Mouse (Mus musculus) A20 (cell line): ENCODE results near the gene Pgbd5.

Experiments
- DNase-seq: peaks from one replicate; pipeline ENCODE4 v3.0.0-alpha.2; 2011; ENCODE audit warnings: low read depth, low spot score

Pgbd5 gene

DNA sequence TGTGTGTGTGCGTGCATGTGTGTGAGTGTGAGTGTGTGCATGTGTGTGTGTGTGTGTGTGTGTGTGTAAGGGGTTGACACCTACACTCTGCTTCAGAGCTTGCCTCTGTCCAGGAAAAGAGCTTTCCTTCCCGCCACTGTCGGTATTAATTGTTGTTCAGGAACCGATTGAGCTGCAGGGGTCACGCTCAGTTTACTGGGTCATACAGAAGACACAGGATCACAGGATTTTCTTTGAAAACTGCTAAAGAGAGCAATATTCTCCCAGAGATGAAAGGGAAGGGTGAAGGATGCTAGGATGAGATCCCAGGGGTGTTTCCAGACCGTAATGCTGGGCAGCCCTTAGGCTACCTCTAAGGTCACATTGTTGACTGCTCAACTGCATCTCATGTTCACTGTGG lies at the start of gene Pgbd5:
TSS of gene Pgbd5 (minus strand) at position 101 of the 400 bp plus-strand sequence.
- no peak for DNase-seq

DNA sequence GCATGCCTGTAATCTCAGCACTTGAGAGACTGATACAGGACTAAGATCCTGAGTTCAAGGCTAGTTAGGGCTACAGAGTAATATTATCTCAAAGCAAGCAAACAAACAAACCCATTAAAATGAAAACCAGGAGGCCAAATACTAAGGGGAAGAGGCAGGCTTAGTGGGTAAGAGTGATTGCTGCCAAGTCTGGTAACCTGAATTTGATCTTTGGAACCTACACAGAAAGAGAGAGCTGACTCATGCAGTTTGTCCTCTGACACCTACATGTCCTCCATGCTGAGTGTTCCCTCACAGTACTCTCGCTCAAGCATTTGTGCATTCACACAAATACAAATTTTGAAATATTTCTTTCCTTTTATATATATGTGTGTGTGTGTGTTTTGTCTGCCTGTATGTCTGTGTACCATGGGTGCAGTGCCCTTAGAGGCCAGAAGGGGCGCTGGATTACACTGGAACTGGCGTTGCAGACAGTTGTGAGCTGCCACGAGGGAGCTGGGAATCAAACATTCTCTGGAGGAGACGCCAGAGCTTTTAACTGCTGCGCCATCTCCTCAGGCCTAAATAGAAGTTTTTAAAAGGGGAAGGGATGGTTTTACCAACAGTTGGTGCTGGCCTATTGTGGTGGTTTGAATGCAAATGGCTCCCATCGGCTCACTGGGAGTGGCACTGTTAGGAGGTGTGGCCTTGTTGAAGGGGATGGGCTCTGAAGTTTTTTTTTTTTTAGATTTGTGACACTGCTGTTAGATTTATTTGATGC lies 44.1 kb upstream of the Pgbd5 start:
- DNase-seq, result peak; percentile 9

DNA sequence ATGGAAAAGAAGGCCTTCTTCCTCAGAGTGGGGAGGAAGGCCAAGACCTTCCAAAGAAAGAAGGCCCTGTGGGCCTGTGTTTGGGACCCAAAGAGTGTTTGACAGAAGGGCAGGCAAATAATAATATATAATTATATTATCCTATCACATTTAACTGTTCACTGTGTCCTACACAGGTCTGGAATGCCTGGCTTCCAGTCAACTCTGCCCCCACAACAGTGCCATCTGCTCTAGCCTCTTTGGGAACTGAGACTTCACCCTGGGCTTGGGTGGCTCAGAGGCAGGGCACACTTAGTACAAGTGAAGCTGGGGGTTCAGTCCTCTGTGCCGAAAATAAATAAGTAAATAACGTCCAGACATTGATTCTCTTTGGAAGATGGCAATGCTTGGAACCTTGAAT lies 43.3 kb upstream of the Pgbd5 start:
- DNase-seq, result no peak

DNA sequence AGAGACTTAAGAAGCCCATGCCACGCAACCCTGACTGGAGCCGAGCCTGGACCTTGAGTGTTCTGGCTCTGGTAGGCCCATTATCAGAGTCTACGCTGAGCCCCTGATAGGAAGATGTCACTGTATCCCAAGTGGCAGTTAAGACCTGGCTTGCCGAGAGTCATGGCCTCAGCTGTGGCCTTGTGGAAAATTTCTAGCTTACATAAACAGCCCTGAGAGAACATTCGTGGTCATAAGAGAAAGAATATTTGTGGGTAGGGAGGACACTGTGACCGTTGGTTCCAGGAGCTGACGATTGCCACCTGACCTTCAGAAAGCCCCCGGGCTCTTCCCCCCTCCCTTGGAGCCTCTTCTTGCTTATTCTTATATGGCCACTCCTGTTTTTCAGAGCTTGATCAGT lies 40.9 kb upstream of the Pgbd5 start:
- DNase-seq, result no peak

DNA sequence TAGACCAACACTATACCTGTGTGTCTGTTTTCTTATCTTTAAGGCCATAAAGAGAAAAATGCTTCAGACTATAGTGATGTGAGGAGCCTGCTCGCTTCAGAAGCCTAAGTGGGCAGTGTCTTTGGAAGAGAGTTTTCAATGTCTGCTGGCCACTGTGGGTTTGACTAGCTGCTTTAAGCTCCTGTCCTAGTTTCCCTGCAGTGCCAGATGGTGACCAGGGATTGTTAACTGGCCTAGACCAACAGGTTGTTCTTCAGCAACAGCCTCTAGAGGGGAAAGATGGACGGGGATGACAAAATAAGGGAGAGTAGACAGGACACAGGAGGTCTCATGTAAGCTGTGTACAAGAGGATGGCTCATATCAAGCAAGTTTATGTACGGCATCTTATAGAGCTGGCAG lies 39.8 kb upstream of the Pgbd5 start:
- no peak for DNase-seq

DNA sequence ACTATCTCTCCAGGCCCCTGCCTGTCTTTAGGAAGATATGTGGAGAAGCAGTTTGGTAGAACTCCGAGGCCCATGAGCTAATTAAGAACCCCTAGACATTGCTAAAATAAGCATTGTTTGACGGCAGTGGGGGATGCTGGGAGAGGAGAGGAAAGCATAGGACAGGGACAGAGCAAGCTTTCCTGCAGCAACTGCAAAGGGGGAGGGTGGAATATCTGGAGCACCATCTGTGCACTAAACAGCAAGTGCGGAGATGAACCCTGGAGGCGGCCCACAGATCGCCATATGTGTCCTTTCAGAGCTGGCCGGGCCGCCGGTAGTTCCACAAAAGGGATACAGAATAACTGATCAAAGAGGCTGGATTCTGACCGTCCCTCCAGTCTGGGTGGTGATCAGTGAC lies 37.2 kb upstream of the Pgbd5 start:
- DNase-seq, result no peak

DNA sequence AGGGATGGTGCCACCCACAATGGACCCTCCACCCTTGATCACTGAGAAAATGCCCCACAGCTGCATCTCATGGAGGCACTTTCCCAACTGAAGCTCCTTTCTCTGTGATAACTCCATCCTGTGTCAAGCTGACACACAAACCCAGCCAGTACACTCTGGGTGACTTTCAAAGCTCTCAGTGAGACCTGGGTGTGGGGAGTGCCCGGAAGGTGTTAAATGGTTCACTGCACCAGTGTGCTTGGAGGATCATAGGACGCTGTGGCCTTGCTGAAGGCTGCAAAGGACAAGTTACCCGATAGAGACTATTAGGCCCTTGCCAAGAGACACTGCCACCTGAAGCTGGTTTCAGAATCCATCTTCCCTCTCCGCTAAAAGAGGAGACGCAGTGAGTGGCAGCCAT lies 36.2 kb upstream of the Pgbd5 start:
- no peak for DNase-seq

DNA sequence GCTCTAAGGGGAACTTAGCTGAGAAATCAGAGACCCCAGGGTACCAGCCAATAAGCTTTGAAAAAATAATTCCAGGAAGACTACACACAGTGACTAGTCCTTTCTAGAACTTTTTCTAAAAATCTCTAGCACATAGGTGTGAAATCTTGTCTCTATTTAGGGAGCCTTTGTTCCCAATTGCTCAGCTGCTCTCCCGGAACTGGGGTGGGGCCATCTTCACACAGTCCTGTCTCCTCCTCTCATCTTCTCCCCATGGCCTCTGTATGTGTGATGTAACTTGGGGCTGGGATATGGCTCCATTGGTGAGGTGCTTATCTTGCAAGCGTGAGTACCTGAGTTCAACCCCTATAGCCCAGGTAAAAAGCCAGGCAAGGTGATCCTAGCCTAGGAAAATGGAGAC lies 25.2 kb upstream of the Pgbd5 start:
- no peak for DNase-seq

DNA sequence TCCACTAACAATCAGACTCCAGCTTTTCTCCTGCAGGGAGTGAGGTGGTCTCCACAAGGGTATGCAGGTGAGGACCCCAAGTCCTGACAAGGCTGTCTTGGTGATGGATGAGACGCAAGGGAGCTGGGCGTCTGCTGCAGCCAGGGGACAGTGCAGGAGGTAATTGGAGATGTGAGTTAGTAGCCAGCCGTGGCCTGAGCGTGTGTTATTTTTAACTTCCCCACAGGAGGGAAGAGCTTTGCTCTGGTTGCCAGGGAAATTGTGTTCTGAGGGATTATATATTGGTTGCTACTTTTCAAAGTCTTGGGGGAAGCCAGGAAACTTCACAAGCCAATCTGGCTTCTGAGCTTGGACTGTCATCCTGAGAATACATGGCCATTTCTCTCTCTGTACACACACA lies 23.7 kb upstream of the Pgbd5 start:
- no peak for DNase-seq

DNA sequence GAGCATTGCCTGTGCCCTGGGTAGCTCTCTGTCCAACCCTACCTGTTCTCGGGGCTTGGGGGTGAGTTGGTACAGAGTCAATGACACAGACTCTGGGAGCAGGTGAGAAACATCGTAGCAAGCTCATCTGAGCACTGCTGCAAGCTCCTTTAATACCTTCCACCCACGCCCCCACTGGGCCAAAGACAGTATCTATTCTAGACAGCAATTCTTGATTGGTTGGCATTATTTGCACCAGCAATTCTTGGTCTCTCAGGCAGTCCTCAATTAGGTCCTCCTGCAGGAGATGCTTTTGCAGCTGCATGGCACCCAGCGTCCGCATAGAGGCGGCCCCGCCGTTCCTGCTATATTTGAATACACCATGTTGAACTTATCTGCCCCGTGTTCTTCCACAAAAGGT lies 22.7 kb upstream of the Pgbd5 start:
- no peak for DNase-seq

DNA sequence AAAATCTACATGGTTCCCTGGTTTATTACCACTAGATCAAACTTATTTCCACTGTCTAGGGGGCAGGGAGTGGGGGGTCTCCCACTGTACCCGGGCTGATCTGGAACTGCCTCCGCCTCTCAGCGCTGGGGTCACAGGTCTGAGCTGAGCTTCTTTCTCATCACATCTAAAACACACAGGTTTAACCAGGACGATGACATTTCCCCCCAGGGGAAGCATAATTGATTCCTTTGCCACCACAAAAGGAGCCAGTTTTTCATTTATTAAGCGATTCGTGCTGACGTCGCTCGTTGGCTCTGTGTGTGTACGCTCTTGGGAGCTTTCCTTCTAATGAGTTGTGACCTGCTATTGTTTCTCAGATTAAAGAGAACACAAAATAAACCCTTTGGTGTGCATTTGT lies 21.6 kb upstream of the Pgbd5 start:
- DNase-seq, result no peak

DNA sequence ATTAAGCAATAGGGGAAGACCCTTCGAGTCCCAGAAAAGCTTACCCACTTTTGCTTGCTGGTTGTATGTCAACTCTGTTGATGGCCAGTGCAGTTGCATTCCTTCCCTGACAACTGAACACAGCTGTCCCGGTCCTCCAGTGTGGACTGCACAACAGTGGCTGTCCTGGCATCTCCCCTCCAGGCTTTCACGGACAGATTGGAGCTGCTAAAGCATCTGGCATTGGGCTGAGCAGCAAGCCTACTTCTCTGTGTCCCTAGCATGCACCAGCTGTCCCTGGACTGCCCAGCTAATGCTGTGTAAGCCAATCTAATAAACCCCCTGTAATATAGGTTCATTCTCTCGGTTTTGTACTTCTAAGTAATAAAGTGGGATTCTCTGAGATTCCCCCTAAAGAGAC lies 21.2 kb upstream of the Pgbd5 start:
- DNase-seq, result no peak

DNA sequence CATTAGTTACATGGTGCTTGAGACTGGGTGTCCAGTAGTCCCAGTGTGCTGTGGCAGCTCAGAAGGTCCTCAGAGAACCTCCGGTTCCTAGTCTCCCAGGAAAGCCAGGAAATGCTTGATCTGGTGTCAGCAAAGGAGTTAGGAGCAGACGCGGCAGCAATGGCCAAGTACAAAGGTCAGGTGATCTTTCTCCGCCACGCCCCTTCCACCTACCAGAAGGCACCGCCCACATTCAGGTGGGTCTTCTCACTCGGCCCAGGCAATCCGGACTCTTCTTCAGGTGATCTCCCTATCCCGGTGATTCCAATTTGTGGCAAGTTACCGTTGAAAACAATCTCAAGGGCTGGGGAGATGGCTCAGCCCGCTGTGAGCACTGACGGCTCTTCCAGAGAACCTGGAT lies 20.2 kb upstream of the Pgbd5 start:
- no peak for DNase-seq

DNA sequence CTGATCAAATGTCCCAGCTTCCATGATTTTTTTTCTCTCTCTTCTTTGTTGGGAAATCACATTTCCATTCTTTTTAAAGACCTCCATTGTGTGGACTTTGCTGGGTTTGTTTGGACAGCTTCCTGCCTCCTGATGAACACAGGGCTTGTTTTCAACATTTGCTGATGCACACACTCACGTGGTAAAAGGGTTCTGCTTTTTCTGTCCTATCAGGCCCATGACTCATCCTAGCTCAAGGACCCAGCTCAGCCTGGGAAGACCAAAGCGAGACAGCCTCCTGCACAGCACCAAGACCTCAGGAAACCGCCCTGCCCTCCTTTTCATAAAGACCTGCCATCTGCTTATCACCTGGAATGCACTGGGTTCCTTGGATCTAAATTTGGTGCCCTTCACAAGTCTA lies 15.9 kb upstream of the Pgbd5 start:
- DNase-seq, result no peak

DNA sequence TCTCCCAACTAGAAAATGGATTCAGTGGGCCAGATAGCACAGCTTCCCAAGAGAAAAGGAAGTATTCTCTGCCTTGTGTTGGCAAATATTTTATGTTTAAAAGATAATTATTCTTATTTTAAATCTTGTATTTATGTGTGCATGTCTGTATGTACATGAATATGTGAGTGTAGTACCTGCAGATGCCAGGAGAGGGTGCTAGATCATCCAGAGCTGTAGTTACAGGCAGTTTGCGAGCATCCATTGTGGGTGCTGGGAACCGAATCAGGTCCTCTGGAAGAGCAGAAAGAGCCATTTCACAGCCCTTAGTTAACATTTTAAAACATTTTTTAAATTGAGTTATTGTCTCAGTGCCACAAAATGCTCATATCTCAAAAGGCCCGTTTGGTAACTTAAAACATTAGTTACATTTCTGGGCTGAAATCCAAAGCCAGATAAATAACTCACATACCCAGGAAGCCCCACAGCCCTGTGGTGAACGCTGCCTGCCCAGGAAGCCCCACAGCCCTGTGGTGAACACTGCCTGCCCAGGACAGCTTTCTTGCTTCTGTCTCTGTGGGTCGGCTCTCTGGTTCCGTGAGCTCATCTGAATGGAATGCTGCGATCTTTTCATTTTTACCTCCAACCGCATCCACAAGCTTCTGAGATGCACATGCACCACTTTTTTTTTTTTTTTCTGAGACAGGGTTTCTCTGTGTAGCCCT lies 10.9 kb upstream of the Pgbd5 start:
- DNase-seq, result peak; percentile 18

DNA sequence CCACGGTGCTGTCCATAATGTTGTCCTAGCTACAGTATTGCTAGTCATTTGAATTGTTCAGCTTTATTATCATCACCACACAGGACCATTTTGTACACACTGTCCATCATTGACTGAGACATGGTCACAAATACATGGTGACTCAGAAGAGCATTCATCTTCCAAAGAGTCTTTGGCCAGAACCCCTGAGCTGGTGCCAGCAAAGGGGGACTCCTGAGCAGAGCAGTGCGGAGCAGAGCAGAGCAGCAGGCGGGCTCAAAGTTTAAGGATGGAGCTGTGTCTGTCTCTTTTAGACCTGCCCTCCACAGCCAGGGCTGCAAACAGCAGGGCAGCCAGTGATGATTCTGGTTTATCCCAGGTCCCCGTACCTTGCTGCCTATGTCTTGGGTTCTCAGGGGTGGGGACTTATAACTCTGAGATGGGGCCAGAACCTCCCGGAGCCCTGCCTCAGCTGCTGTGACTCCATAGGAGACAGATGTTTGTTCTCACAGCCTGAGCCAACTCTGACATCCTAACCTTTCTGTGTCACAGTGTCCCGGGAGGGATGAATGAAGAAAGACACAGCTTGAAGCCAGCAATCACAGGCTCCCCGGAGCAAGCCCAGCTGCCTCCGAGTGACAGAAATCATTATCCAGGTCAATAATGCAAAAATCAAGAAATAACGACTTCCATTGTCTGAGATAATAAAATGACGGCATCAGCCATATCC lies 9.7 kb upstream of the Pgbd5 start:
- DNase-seq, result no peak

DNA sequence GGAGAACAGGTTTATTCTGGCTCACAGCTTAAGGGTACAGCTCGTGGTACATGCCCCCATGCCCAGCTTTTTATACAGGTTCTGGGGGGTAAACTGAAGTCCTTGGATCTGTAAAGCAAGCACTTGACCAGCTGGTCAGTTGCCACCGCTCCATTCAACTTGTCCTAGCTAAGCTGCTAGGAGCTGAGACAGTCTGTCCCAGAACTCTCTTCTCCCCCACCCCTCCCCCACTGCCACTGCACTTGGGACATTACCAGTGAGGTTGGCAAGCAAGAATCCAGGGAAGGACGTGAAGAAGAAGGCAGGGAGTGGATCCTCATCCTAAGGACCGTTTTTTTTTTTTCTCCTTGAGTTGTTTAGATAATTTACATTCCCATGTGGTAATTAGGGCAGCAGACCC lies 2.7 kb downstream of the Pgbd5 start:
- DNase-seq, result no peak

DNA sequence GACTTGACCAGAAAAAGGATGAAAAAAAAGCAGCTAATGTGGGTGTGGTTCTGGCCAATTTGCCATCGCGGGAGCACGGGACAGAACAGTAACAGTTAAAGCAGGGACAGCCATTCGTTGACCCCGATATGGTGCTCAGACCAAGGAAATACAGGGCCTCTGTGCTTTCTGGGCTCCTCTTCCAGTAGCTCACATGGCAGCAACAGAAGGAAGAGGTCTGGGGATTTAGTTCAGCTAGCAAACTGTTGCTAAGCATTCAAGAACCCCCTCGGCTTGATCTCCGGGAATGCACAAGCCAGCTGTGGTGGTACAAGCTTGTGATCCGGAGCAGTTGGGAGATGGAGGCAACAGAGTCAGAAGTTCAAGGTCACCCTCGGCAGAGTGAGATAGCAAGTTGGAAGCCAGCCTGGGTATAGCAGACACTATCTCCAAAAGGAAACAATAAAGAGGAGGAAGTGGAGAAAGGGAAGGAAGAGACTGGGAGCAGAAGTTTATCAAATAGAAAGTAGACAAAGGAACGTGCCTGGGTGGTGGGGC lies 3.7 kb downstream of the Pgbd5 start:
- no peak for DNase-seq

DNA sequence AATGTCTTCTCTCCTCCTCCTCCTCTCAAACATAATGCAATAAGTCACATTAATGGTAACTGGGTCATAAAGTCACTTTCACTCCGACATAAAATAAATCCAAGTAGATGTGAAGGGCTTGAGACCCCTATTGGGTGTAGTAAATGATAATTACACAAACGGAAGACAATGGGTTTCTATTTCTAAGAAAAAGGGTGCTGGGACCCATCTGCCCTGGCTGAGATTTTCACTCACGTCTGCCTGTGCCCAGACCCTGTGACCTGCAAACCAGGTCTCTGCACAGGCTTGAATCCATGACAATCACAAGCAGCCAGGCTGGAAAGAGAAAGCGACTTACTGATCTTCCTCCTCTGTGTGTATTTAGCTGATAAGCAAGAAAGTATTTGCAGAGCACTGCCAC lies 4.3 kb downstream of the Pgbd5 start:
- no peak for DNase-seq

DNA sequence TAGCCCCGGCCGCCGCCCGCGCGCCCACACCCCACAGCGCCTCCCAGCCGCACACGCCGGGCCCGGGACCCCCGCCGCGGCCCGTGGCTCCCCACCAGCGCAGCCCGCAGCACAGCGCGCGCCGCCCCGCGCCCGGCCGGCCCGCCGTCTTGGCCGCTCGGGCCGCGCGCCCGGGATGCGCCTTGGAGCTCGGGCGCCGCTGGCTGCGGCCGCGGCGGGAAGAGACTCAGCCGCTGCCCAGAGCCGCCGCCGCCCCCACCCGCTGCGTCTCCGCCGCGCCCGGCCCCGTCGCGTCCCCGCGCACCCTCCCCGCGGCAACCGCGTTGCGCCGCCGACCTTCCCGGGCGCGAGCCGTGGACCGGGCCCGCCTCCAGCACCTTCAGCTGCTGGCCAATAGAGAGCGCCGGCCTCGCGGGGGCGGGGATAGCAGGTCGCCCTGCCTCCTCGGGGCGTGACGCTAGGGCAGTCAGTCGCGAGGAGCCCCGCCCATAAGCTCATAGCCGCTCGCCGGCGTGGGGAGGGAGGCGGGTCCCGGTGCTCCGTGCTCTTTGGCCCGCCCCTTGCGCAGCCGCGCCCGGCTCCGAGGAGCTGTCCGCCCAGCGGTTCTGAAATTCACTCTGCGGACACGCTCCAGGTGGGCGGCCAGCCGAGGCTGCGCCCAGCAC lies 5.2 kb downstream of the Pgbd5 start:
- peak; percentile 85 for DNase-seq

DNA sequence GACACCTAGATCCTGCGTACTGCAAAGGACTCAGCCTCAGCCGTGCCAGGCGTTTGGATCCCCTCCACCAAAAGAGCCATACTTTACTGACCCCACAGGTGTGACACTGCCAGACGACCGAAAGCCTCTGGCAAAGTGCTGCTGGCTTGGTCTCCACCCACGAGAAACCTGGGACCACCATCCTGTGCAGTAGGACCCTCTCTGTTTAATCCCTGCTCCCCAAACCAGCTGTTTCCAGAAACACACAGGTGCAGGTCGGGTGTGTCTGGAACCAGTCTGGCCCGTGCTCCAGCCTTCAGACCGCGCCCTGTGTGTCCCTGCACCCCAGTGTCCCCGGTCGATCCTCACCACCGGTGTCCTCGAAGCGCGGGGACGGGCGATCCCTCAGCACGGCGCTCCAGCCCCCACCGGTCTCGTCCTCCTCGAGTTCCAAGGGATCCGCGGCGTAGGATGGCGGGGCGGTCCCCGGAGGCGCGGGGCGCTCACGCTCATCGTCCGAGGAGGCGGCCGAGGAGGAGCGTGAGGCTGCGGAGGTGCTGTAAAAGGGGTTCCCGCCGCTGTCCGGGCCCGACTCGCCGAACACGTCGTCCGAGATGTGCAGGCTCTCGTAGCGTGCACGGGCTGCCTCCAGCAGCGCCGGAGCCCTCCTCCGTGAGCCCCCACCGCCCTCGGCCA lies 5.9 kb downstream of the Pgbd5 start:
- no peak for DNase-seq
